Mouse (Mus musculus) ovary, postnatal 14 days (tissue): Measurements from ENCODE around the gene Pcbp4.
"Not testable (repeated sequence)": the region's sequence is repeated elsewhere in the genome, so short reads cannot be mapped to it uniquely, and the experiment has no call there.

Experiments
- DNase-seq: peaks from one replicate; pipeline ENCODE4 v3.0.0; 2022; ENCODE audit warnings: low spot score

Pcbp4 gene

GRCm38 (mm10) chr9:106482578-106483115 lies 29.6 kb downstream of the Pcbp4 start:
- DNase-seq, result no peak

- no peak for DNase-seq
Observed at GRCm38 (mm10) chr9:106483136-106483535, 30.0 kb downstream of the Pcbp4 start.

- no peak for DNase-seq
Observed at GRCm38 (mm10) chr9:106483606-106484005, 30.5 kb downstream of the Pcbp4 start.

- no peak for DNase-seq
Observed at GRCm38 (mm10) chr9:106485076-106485475, 32.0 kb downstream of the Pcbp4 start.

- DNase-seq, result not testable (repeated sequence)
Observed at GRCm38 (mm10) chr9:106487602-106488001, 34.5 kb downstream of the Pcbp4 start.

GRCm38 (mm10) chr9:106499667-106500066 lies 46.6 kb downstream of the Pcbp4 start, which contains the start of gene Iqcf1:
TSS of gene Iqcf1 (plus strand) at chr9:106499967.
- no peak for DNase-seq

- DNase-seq, result no peak
Observed at GRCm38 (mm10) chr9:106501846-106502245, 48.8 kb downstream of the Pcbp4 start.

- DNase-seq, result no peak
Observed at GRCm38 (mm10) chr9:106504246-106504645, 51.2 kb downstream of the Pcbp4 start.

- DNase-seq, result no peak
Observed at GRCm38 (mm10) chr9:106509356-106509755, 56.3 kb downstream of the Pcbp4 start.

GRCm38 (mm10) chr9:106512729-106513450 lies 59.8 kb downstream of the Pcbp4 start:
- no peak for DNase-seq

GRCm38 (mm10) chr9:106513566-106513965 lies 60.5 kb downstream of the Pcbp4 start:
- no peak for DNase-seq
